Mouse (Mus musculus): ENCODE data around the gene Slc25a45. TPM values are rescaled to one million over a fixed set of nuclear protein-coding genes. Genes with fewer than 3 reads are reported as not detected.

The Slc25a45 gene
- polyA plus RNA-seq, 1 experiment = 241 TPM

DNA sequence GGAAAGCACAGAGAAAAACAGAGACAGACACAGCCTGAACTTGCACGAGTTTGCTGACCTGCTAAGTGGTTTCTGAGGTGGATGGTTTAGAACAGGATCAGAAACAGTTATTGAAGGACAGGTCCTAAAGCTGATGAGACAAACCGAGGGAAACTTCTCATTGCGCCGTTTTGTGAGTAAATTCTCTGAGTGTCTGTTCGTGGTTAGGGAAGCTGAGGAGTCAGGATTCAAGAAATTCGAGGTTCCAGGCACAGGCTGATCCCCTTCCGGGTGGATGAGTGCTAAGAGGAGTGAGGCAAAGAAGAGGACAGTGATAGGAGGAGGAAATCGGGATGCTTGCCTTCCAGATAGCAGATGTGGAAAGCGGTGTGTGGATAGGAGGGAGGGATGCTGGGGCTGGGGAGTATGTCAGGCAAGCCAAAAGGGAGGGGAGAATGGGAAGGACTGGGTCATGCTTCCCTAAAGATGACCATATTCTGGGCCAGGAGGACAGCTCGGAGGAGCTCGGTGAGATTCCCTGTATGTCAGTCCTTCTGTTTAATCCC is 47.8 kb downstream of the Slc25a45 start:
- WGBS = 33% methylated on average over 11 of the region's 11 CpGs
- TF ChIP-seq POLR2A (IDR thresholded peaks at IDR 0.05; ENCODE audit: low read depth, low read length) (no peak), CTCF (IDR thresholded peaks at IDR 0.05; ENCODE audit: extremely low read depth, insufficient read length, insufficient replicate concordance, low read depth, low read length) (no peak)

DNA sequence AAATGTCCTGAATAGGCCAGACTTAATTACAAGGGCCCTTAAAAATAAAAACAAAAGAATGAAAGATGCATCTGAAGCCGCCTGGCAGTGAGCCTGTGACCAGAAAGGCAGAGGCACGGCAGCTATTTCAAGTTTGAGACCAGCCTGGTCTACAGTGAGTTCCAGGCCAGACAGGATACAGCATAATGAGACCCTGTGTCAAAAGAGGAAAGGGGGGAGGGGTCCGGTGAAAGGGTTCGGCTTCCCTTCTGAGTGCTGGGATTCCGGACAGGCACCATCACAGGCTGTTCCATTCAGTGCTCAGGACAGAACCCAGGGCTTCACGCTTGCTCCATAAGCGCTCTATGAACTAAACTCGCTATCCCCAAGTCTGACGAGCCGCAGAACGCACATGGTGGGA is 49.4 kb downstream of the Slc25a45 start:
- Histone ChIP-seq H3K27ac (ENCODE audit: insufficient read depth, low read depth, low read length) (no peak overlapping the region), H3K4me1 (ENCODE audit: control insufficient read depth, insufficient read depth, insufficient read length, low read length) (peaks cover 12% of the 10 kb centered on the region), H3K4me3 (ENCODE audit: low read depth, low read length) (no peak overlapping the region), H3K36me3 (ENCODE audit: control insufficient read depth, insufficient read depth, low read length) (no peaks in the 10 kb centered on the region), H3K27me3 (ENCODE audit: control insufficient read depth, insufficient read depth, low read length) (no peaks in the 10 kb centered on the region)
- WGBS = 91% methylated on average over 11 of the region's 11 CpGs
- TF ChIP-seq POLR2A (IDR thresholded peaks at IDR 0.05; ENCODE audit: low read depth, low read length) (no peak), CTCF (IDR thresholded peaks at IDR 0.05; ENCODE audit: extremely low read depth, insufficient read length, insufficient replicate concordance, low read depth, low read length) (no peak)

More for the DNA sequence above, 47.8 kb downstream of the Slc25a45 start:
- Histone ChIP-seq H3K36me3 (ENCODE audit: control insufficient read depth, insufficient read depth, low read length) (no peaks in the 10 kb centered on the region), H3K27me3 (ENCODE audit: control insufficient read depth, insufficient read depth, low read length) (no peaks in the 10 kb centered on the region), H3K4me3 (ENCODE audit: low read depth, low read length) (peak overlapping the region; percentile 38; the same call in 1 of the 2 replicates), H3K27ac (ENCODE audit: insufficient read depth, low read depth, low read length) (peak overlapping the region; percentile 50), H3K4me1 (ENCODE audit: control insufficient read depth, insufficient read depth, insufficient read length, low read length) (peaks cover 15% of the 10 kb centered on the region)

DNA sequence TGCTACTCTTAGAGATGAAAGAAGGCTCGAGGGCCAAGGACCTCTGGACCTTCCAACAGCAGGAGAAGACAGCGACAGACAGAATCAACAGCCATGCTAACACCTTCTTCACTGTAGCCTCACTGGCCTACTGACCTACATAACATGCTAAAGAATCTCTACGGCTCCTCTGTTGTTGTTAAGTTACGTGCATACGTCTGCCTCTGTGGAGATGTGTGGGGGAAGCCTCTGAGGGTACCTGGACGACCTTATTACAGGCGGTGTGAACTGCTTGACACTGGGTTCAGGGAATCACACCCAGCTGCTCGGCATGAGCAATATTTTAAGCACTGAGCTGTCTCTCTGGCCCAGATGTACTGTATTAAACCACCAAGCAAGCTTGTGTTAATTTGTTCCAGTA is 49.9 kb downstream of the Slc25a45 start:
- H3K27ac ChIP-seq (ENCODE audit: insufficient read depth, low read depth, low read length) = no peak overlapping the region
- no peak overlapping the region for H3K4me3 ChIP-seq (ENCODE audit: low read depth, low read length)
- H3K27me3 ChIP-seq (ENCODE audit: control insufficient read depth, insufficient read depth, low read length) = no peaks in the 10 kb centered on the region
- H3K36me3 ChIP-seq (ENCODE audit: control insufficient read depth, insufficient read depth, low read length) = no peaks in the 10 kb centered on the region
- TF ChIP-seq POLR2A (IDR thresholded peaks at IDR 0.05; ENCODE audit: low read depth, low read length) (no peak), CTCF (IDR thresholded peaks at IDR 0.05; ENCODE audit: extremely low read depth, insufficient read length, insufficient replicate concordance, low read depth, low read length) (no peak)
- WGBS = 86% methylated on average over 8 of the region's 8 CpGs
- peaks cover 13% of the 10 kb centered on the region for H3K4me1 ChIP-seq (ENCODE audit: control insufficient read depth, insufficient read depth, insufficient read length, low read length)

DNA sequence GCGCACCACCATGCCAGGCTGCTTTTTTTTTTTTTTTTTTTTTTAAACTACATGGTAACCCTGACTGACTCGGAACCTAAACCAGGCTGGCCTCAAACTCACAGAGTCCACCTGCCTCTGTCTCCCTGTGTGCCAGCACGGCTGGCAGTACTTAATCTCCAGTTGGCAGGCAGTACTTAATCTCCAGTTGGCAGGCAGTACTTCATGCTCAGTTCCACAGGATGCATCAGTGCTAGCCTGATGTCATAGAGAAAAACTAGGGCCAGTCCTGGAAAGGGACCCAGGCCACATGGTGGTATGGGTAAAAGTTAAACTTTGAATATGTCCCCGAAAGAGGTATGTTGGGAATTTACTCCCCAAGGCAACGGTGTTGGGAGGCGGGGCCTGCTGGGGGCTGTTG is 50.5 kb downstream of the Slc25a45 start:
- Histone ChIP-seq H3K36me3 (ENCODE audit: control insufficient read depth, insufficient read depth, low read length) (no peaks in the 10 kb centered on the region), H3K4me1 (ENCODE audit: control insufficient read depth, insufficient read depth, insufficient read length, low read length) (peaks cover 13% of the 10 kb centered on the region), H3K27ac (ENCODE audit: insufficient read depth, low read depth, low read length) (no peak overlapping the region), H3K27me3 (ENCODE audit: control insufficient read depth, insufficient read depth, low read length) (no peaks in the 10 kb centered on the region), H3K4me3 (ENCODE audit: low read depth, low read length) (no peak overlapping the region)
- 82% methylated on average over 6 of the region's 6 CpGs for WGBS
- TF ChIP-seq CTCF (IDR thresholded peaks at IDR 0.05; ENCODE audit: extremely low read depth, insufficient read length, insufficient replicate concordance, low read depth, low read length) = no peak
- no peak for TF ChIP-seq POLR2A (IDR thresholded peaks at IDR 0.05; ENCODE audit: low read depth, low read length)

DNA sequence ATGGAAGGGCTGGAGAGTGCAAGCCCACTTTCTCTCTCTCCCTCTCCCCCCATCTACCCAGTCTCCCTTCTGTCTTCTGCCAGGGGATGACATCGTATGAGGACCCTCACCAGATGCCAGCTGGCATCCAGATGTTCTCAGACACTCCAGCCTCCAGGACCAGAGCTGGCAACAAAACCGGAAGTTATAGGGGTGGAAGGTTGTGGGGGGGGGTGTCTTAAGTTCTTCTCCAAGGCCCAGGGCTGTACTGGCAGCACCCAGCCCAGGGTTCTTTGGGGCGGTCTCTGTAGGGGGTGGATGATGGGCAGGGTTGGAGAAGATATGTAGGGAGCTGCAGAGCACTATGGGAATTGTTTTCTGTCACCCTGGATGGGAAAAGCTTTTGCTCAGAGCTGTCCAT is 50.9 kb downstream of the Slc25a45 start:
- 69% methylated on average over 3 of the region's 3 CpGs for WGBS
- no peak overlapping the region for H3K27ac ChIP-seq (ENCODE audit: insufficient read depth, low read depth, low read length)
- H3K4me1 ChIP-seq (ENCODE audit: control insufficient read depth, insufficient read depth, insufficient read length, low read length) = peaks cover 13% of the 10 kb centered on the region
- H3K4me3 ChIP-seq (ENCODE audit: low read depth, low read length) = no peak overlapping the region
- TF ChIP-seq POLR2A (IDR thresholded peaks at IDR 0.05; ENCODE audit: low read depth, low read length) (no peak), CTCF (IDR thresholded peaks at IDR 0.05; ENCODE audit: extremely low read depth, insufficient read length, insufficient replicate concordance, low read depth, low read length) (no peak)
- H3K36me3 ChIP-seq (ENCODE audit: control insufficient read depth, insufficient read depth, low read length) = no peaks in the 10 kb centered on the region
- H3K27me3 ChIP-seq (ENCODE audit: control insufficient read depth, insufficient read depth, low read length) = no peaks in the 10 kb centered on the region

DNA sequence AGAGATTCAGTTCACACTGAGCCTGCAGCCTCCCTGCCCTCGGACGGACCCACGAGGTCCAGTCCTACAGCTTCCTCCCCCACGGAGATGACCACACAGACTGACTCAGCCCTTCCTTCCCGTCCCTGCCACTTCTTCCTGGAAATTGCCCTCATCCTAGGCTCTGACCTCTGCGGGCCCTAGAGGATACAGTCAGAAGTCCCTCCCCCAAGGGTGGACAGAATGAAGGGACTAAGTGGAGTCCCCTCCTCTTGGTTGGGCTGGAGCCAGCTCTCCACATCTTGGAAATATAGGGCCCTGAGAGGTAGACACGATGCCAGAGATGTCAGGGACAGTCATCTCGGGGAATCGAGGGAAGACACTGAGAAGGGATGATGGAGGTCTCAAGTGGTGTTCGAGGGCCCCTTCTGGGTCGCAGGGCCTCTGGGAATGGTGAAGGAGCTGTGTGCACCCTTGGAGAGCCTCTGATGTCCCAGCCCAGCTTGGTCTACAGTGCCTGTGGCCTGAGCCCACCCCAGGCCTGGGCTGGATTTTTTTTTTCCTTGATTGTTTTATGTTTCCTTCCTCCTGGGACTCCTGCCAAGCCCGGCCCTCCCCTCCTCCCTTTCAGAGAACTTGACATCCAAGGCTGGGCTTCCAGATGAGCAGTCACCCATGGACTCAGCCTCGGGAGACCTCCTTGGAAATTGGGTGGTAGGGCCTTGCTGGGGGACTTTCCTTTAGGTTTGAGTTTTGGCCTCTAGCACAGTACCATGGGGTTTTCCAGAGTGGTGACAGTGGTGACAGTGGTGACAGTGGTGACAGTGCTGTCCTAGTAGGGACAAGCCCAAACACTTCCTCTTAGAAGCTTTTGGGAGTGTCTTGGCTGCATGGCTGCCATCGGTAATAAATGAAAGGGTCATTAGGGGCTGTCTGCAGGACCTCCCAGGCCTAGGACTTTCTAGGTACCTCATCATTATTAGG is 52.3 kb downstream of the Slc25a45 start:
- peaks cover 13% of the 10 kb centered on the region for H3K4me1 ChIP-seq (ENCODE audit: control insufficient read depth, insufficient read depth, insufficient read length, low read length)
- H3K27ac ChIP-seq (ENCODE audit: insufficient read depth, low read depth, low read length) = 0 out of 2 replicates have a peak overlapping the region, but pooled peaks have one; percentile 27
- 35% methylated on average over 14 of the region's 14 CpGs for WGBS
- no peak overlapping the region for H3K4me3 ChIP-seq (ENCODE audit: low read depth, low read length)
- no peaks in the 10 kb centered on the region for H3K27me3 ChIP-seq (ENCODE audit: control insufficient read depth, insufficient read depth, low read length)
- TF ChIP-seq CTCF (IDR thresholded peaks at IDR 0.05; ENCODE audit: extremely low read depth, insufficient read length, insufficient replicate concordance, low read depth, low read length) (no peak), POLR2A (IDR thresholded peaks at IDR 0.05; ENCODE audit: low read depth, low read length) (no peak)
- H3K36me3 ChIP-seq (ENCODE audit: control insufficient read depth, insufficient read depth, low read length) = no peaks in the 10 kb centered on the region

DNA sequence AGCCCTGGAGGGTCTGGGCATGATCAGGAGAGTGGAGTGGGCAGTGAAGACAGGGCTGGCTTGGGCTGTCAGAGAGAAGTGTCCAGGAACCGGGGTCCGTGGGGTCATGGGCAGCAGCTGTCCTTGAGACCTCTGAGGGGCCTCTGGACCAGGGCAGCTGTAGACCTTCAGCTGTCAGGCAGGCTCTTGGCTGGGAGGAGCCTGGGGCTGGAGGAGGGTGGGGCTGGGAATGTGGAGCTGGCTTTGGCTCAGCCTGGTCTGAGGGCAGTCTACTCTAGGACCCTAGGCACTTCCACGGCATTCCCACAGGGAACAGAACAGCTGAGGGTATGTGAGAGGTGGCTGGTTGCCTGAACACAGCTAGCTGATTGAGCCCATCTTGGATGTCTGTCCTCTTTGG is 57.7 kb downstream of the Slc25a45 start:
- H3K36me3 ChIP-seq (ENCODE audit: control insufficient read depth, insufficient read depth, low read length) = no peaks in the 10 kb centered on the region
- H3K4me3 ChIP-seq (ENCODE audit: low read depth, low read length) = no peak overlapping the region
- H3K27me3 ChIP-seq (ENCODE audit: control insufficient read depth, insufficient read depth, low read length) = no peaks in the 10 kb centered on the region
- peaks cover 36% of the 10 kb centered on the region for H3K4me1 ChIP-seq (ENCODE audit: control insufficient read depth, insufficient read depth, insufficient read length, low read length)
- TF ChIP-seq POLR2A (IDR thresholded peaks at IDR 0.05; ENCODE audit: low read depth, low read length) (no peak), CTCF (IDR thresholded peaks at IDR 0.05; ENCODE audit: extremely low read depth, insufficient read length, insufficient replicate concordance, low read depth, low read length) (no peak)
- WGBS = 24% methylated on average over 3 of the region's 3 CpGs
- H3K27ac ChIP-seq (ENCODE audit: insufficient read depth, low read depth, low read length) = peak overlapping the region; percentile 11

Other genes starting within 250 kb of the Slc25a45 start
- gene Rela, start 240.3 kb upstream of the Slc25a45 start, polyA plus RNA-seq (2012; rRNA removed) = 35.8 and 61.0 TPM in 2 replicates
- gene Sipa1, start 214.1 kb upstream of the Slc25a45 start, polyA plus RNA-seq (2012; rRNA removed) = 35.1 and 54.0 TPM in 2 replicates
- gene Map3k11, start 189.1 kb upstream of the Slc25a45 start, polyA plus RNA-seq (2012; rRNA removed) = 65.8 and 169 TPM in 2 replicates
- 85.4 and 150 TPM in 2 replicates for gene Pcnx3, start 188.9 kb upstream of the Slc25a45 start, polyA plus RNA-seq (2012; rRNA removed)
- 0.57 TPM in 1 of 2 replicates, not detected in the other for gene Kcnk7, start 173.4 kb upstream of the Slc25a45 start, polyA plus RNA-seq (2012; rRNA removed)
- gene Ehbp1l1, start 151.5 kb upstream of the Slc25a45 start, polyA plus RNA-seq (2012; rRNA removed) = 62.1 and 100 TPM in 2 replicates
- gene Fam89b, start 148.2 kb upstream of the Slc25a45 start, polyA plus RNA-seq (2012; rRNA removed) = 69.8 and 126 TPM in 2 replicates
- 28.2 and 30.2 TPM in 2 replicates for gene Ltbp3, start 136.9 kb upstream of the Slc25a45 start, polyA plus RNA-seq (2012; rRNA removed)
- 37.1 and 52.5 TPM in 2 replicates for gene Scyl1, start 106.4 kb upstream of the Slc25a45 start, polyA plus RNA-seq (2012; rRNA removed)
- 32.1 and 62.1 TPM in 2 replicates for gene Frmd8, start 2.5 kb upstream of the Slc25a45 start, polyA plus RNA-seq (2012; rRNA removed)
- gene Tigd3, start 16.3 kb downstream of the Slc25a45 start, polyA plus RNA-seq (2012; rRNA removed) = 0.90 and 2.0 TPM in 2 replicates
- gene Dpf2, start 35.2 kb downstream of the Slc25a45 start, polyA plus RNA-seq (2012; rRNA removed) = 34.1 and 64.3 TPM in 2 replicates
- gene Cdc42ep2, start 47.0 kb downstream of the Slc25a45 start, polyA plus RNA-seq (2012; rRNA removed) = 10.3 and 30.6 TPM in 2 replicates
- 14.2 and 40.8 TPM in 2 replicates for gene Pola2, start 86.4 kb downstream of the Slc25a45 start, polyA plus RNA-seq (2012; rRNA removed)
- gene Slc22a20, start 108.3 kb downstream of the Slc25a45 start, polyA plus RNA-seq (2012; rRNA removed) = 0.08 TPM in 1 of 2 replicates, not detected in the other
- 30.9 and 129 TPM in 2 replicates for gene Capn1, start 138.1 kb downstream of the Slc25a45 start, polyA plus RNA-seq (2012; rRNA removed)
- gene Syvn1, start 168.8 kb downstream of the Slc25a45 start, polyA plus RNA-seq (2012; rRNA removed) = 70.9 and 103 TPM in 2 replicates
- gene Mrpl49, start 180.0 kb downstream of the Slc25a45 start, polyA plus RNA-seq (2012; rRNA removed) = 7.6 and 14.8 TPM in 2 replicates
- gene Fau, start 180.0 kb downstream of the Slc25a45 start, polyA plus RNA-seq (2012; rRNA removed) = 1,660 and 2,469 TPM in 2 replicates
- gene Znhit2, start 183.4 kb downstream of the Slc25a45 start, polyA plus RNA-seq (2012; rRNA removed) = 56.8 and 78.1 TPM in 2 replicates
- gene Tm7sf2, start 190.6 kb downstream of the Slc25a45 start, polyA plus RNA-seq (2012; rRNA removed) = 30.6 and 49.4 TPM in 2 replicates
- gene Vps51, start 199.4 kb downstream of the Slc25a45 start, polyA plus RNA-seq (2012; rRNA removed) = 46.5 and 84.2 TPM in 2 replicates
- not detected in 2 replicates for gene Tmem262, start 202.2 kb downstream of the Slc25a45 start, polyA plus RNA-seq (2012; rRNA removed)
- not detected in 2 replicates for gene Gm28374, start 204.4 kb downstream of the Slc25a45 start, polyA plus RNA-seq (2012; rRNA removed)
- gene Zfpl1, start 207.1 kb downstream of the Slc25a45 start, polyA plus RNA-seq (2012; rRNA removed) = 62.1 and 119 TPM in 2 replicates
- 1.6 and 2.6 TPM in 2 replicates for gene Cdca5, start 207.2 kb downstream of the Slc25a45 start, polyA plus RNA-seq (2012; rRNA removed)
- gene AC131692.1, start 216.6 kb downstream of the Slc25a45 start, polyA plus RNA-seq (2012; rRNA removed) = not detected in 2 replicates
- 46.7 and 1,874 TPM in 2 replicates for gene Naaladl1, start 228.0 kb downstream of the Slc25a45 start, polyA plus RNA-seq (2012; rRNA removed)
- gene Sac3d1, start 240.8 kb downstream of the Slc25a45 start, polyA plus RNA-seq (2012; rRNA removed) = 35.7 and 46.4 TPM in 2 replicates